Mouse (Mus musculus) neural tube, embryonic 15.5 days (tissue): Measurements from ENCODE around the gene Metap1. TPM values are rescaled to one million over a fixed set of nuclear protein-coding genes. Genes with fewer than 3 reads are reported as not detected.
A peak's percentile ranks its signal among the peaks of the same experiment; 100 is the strongest.

ENCODE experiments used
- ATAC-seq: fragments of 200-750 bp; cut with Nextera tagmentation; 2 replicates; pipeline ENCODE4 v1.8.0; 2017; ENCODE audit warnings: mild to moderate bottlenecking, moderate TSS enrichment, moderate library complexity; ENCODE audit not compliant: low FRiP score
- H3K27ac ChIP-seq: fragments of 300-500 bp; sonication (generic); replicated peaks from 2 replicates; pipeline ENCODE4 v1.5.1; 2015; ENCODE audit warnings: mild to moderate bottlenecking, inconsistent platforms
- H3K27me3 ChIP-seq: fragments of 300-500 bp; sonication (generic); replicated peaks from 2 replicates; pipeline ENCODE4 v1.6.1; 2015; ENCODE audit warnings: inconsistent platforms
- H3K36me3 ChIP-seq: fragments of 300-500 bp; sonication (generic); 2 replicates; pipeline ENCODE4 v1.6.1; 2015; ENCODE audit warnings: inconsistent platforms
- H3K4me1 ChIP-seq: fragments of 300-500 bp; sonication (generic); 2 replicates; pipeline ENCODE4 v1.6.1; 2015; ENCODE audit warnings: inconsistent platforms
- H3K4me2 ChIP-seq: fragments of 300-500 bp; sonication (generic); 2 replicates; pipeline ENCODE4 v1.6.1; 2015; ENCODE audit warnings: inconsistent platforms, mild to moderate bottlenecking, moderate library complexity
- H3K4me3 ChIP-seq: fragments of 300-500 bp; sonication (generic); replicated peaks from 2 replicates; pipeline ENCODE4 v1.5.1; 2015; ENCODE audit warnings: mild to moderate bottlenecking, inconsistent platforms
- H3K9ac ChIP-seq: fragments of 300-500 bp; sonication (generic); replicated peaks from 2 replicates; pipeline ENCODE4 v1.6.1; 2015; ENCODE audit warnings: mild to moderate bottlenecking, inconsistent platforms
- H3K9me3 ChIP-seq: fragments of 300-500 bp; sonication (generic); replicated peaks from 2 replicates; pipeline ENCODE4 v1.6.1; 2016; ENCODE audit warnings: inconsistent platforms
- WGBS: fragments of 180-500 bp; shearing (Covaris S2); methylation state at CpG from one replicate; pipeline ENCODE4 v1.1.7; 2015; ENCODE audit warnings: mixed read lengths; 5-methylcytosine and 5-hydroxymethylcytosine counted together
- polyA plus RNA-seq: library from polyadenylated mRNA; unstranded; fragments of >200 nt; fragmentation: Nextera tagmentation; extraction: Ambion mirVana; gene quantifications from 2 replicates; pipeline ENCODE4 v1.2.1, GENCODE M21; 2015

Metap1 gene
- polyA plus RNA-seq, result 47.0 and 47.5 TPM in 2 replicates

- H3K4me2 ChIP-seq, result peak within 1 kb of the TSS; percentile 67
- peaks cover 8% of the 10 kb centered on the region for H3K36me3 ChIP-seq
- H3K9me3 ChIP-seq, result no peaks in the 10 kb centered on the region
- no peaks in the 10 kb centered on the region for H3K27me3 ChIP-seq
- H3K4me1 ChIP-seq, result peaks cover 15% of the 10 kb centered on the region
- H3K4me3 ChIP-seq, result peak within 1 kb of the TSS; percentile 85
- H3K9ac ChIP-seq, result peak within 1 kb of the TSS; percentile 78
- WGBS, result under 1% methylated on average over 64 of the region's 65 CpGs
- H3K27ac ChIP-seq, result peak within 1 kb of the TSS; percentile 84
- peak; percentile 98 for ATAC-seq
Measured at GRCm38 (mm10) chr3:138489327-138490033, at the start of gene Metap1. Gene Metap1 (minus strand): TSS chr3:138489515.

- ATAC-seq, result no peak
- Histone ChIP-seq H3K4me3 (no peak overlapping the region), H3K27ac (no peak overlapping the region), H3K27me3 (no peaks in the 10 kb centered on the region), H3K9ac (no peak overlapping the region), H3K4me2 (no peak overlapping the region), H3K4me1 (peaks cover 6% of the 10 kb centered on the region), H3K36me3 (no peaks in the 10 kb centered on the region), H3K9me3 (no peaks in the 10 kb centered on the region)
- 94% methylated on average over 2 of the region's 2 CpGs for WGBS
Measured at GRCm38 (mm10) chr3:138536031-138536430, 46.7 kb upstream of the Metap1 start.

- no peaks in the 10 kb centered on the region for H3K27me3 ChIP-seq
- H3K9ac ChIP-seq, result no peak overlapping the region
- H3K9me3 ChIP-seq, result no peaks in the 10 kb centered on the region
- no peaks in the 10 kb centered on the region for H3K36me3 ChIP-seq
- WGBS, result 77% methylated on average over 2 of the region's 2 CpGs
- ATAC-seq, result no peak
- H3K4me1 ChIP-seq, result peaks cover 27% of the 10 kb centered on the region
- H3K4me2 ChIP-seq, result no peak overlapping the region
- no peak overlapping the region for H3K4me3 ChIP-seq
- no peak overlapping the region for H3K27ac ChIP-seq
Measured at GRCm38 (mm10) chr3:138532764-138533163, 43.4 kb upstream of the Metap1 start.

GRCm38 (mm10) chr3:138531479-138532181, 42.3 kb upstream of the Metap1 start:
- no peak for ATAC-seq
- Histone ChIP-seq H3K4me2 (no peak overlapping the region), H3K9ac (no peak overlapping the region), H3K4me3 (no peak overlapping the region), H3K4me1 (peaks cover 28% of the 10 kb centered on the region), H3K9me3 (no peaks in the 10 kb centered on the region), H3K27ac (no peak overlapping the region), H3K27me3 (no peaks in the 10 kb centered on the region), H3K36me3 (no peaks in the 10 kb centered on the region)
- 56% methylated on average over 12 of the region's 12 CpGs for WGBS

GRCm38 (mm10) chr3:138530578-138531478, 41.5 kb upstream of the Metap1 start:
- Histone ChIP-seq H3K4me2 (no peak overlapping the region), H3K4me1 (peaks cover 36% of the 10 kb centered on the region), H3K9ac (no peak overlapping the region), H3K4me3 (no peak overlapping the region), H3K9me3 (no peaks in the 10 kb centered on the region), H3K27me3 (no peaks in the 10 kb centered on the region), H3K36me3 (no peaks in the 10 kb centered on the region), H3K27ac (no peak overlapping the region)
- 80% methylated on average over 8 of the region's 8 CpGs for WGBS
- no peak for ATAC-seq

GRCm38 (mm10) chr3:138528265-138528664, 39.0 kb upstream of the Metap1 start:
- Histone ChIP-seq H3K4me1 (peaks cover 37% of the 10 kb centered on the region), H3K4me3 (peak overlapping the region; percentile 99), H3K9ac (peak overlapping the region; percentile 97), H3K9me3 (no peaks in the 10 kb centered on the region), H3K27ac (peak overlapping the region; percentile 97; the same call in 1 of the 2 replicates), H3K27me3 (no peaks in the 10 kb centered on the region), H3K4me2 (peak overlapping the region; percentile 64), H3K36me3 (no peaks in the 10 kb centered on the region)
- 2% methylated on average over 16 of the region's 16 CpGs for WGBS
- ATAC-seq, result no peak

- Histone ChIP-seq H3K9me3 (no peaks in the 10 kb centered on the region), H3K27me3 (no peaks in the 10 kb centered on the region), H3K27ac (peak overlapping the region; percentile 97), H3K4me3 (peak overlapping the region; percentile 99), H3K36me3 (no peaks in the 10 kb centered on the region), H3K4me1 (peaks cover 37% of the 10 kb centered on the region), H3K9ac (peak overlapping the region; percentile 97), H3K4me2 (peak overlapping the region; percentile 64)
- peak; percentile 69 for ATAC-seq
- under 1% methylated on average over 55 of the region's 64 CpGs for WGBS
Measured at GRCm38 (mm10) chr3:138527667-138528231, 38.4 kb upstream of the Metap1 start.

GRCm38 (mm10) chr3:138526916-138527666, 37.8 kb upstream of the Metap1 start:
- H3K4me1 ChIP-seq, result peaks cover 37% of the 10 kb centered on the region
- peak overlapping the region; percentile 97 for H3K27ac ChIP-seq
- ATAC-seq, result peak; percentile 96
- H3K27me3 ChIP-seq, result no peaks in the 10 kb centered on the region
- WGBS, result under 1% methylated on average over 83 of the region's 85 CpGs
- peak overlapping the region; percentile 97 for H3K9ac ChIP-seq
- peak overlapping the region; percentile 82 for H3K4me2 ChIP-seq
- no peaks in the 10 kb centered on the region for H3K36me3 ChIP-seq
- peak overlapping the region; percentile 99 for H3K4me3 ChIP-seq
- no peaks in the 10 kb centered on the region for H3K9me3 ChIP-seq

GRCm38 (mm10) chr3:138526073-138526915, 37.0 kb upstream of the Metap1 start, which contains the start of gene Eif4e:
Gene Eif4e (plus strand): TSS chr3:138526179.
- Histone ChIP-seq H3K36me3 (no peaks in the 10 kb centered on the region), H3K4me3 (peak within 1 kb of the TSS; percentile 99), H3K4me2 (peak within 1 kb of the TSS; percentile 82), H3K27ac (peak within 1 kb of the TSS; percentile 82), H3K9ac (peak within 1 kb of the TSS; percentile 49), H3K9me3 (no peaks in the 10 kb centered on the region), H3K27me3 (no peaks in the 10 kb centered on the region), H3K4me1 (peaks cover 31% of the 10 kb centered on the region)
- WGBS, result 4% methylated on average over 39 of the region's 39 CpGs
- peak; percentile 34 for ATAC-seq

- H3K36me3 ChIP-seq, result no peaks in the 10 kb centered on the region
- H3K4me3 ChIP-seq, result no peak overlapping the region
- H3K9me3 ChIP-seq, result no peaks in the 10 kb centered on the region
- H3K9ac ChIP-seq, result no peak overlapping the region
- H3K27me3 ChIP-seq, result no peaks in the 10 kb centered on the region
- WGBS, result 55% methylated on average over 8 of the region's 8 CpGs
- peaks cover 26% of the 10 kb centered on the region for H3K4me1 ChIP-seq
- H3K27ac ChIP-seq, result no peak overlapping the region
- no peak for ATAC-seq
- peak overlapping the region; percentile 82; the same call in 1 of the 2 replicates for H3K4me2 ChIP-seq
Measured at GRCm38 (mm10) chr3:138525494-138525893, 36.2 kb upstream of the Metap1 start.
